Mouse (Mus musculus): ENCODE measurements around the gene Lce1a2.
"Not testable (repeated sequence)": the region's sequence is repeated elsewhere in the genome, so short reads cannot be mapped to it uniquely, and the experiment has no call there.

Gene Lce1a2

GRCm38 (mm10) chr3:92670215-92670614 is at the start of gene Lce1a2:
Gene Lce1a2, minus strand, starts transcription at chr3:92670315.
- DNase-seq (ENCODE audit: low spot score in 2 of 2) = no peak

- DNase-seq (ENCODE audit: low spot score in 2 of 2) = no peak
Observed at GRCm38 (mm10) chr3:92715122-92715521, 45.0 kb upstream of the Lce1a2 start.

- no peak for DNase-seq (ENCODE audit: low spot score in 2 of 2)
Observed at GRCm38 (mm10) chr3:92708974-92709373, 38.9 kb upstream of the Lce1a2 start, which contains the start of gene Lce1e. Gene Lce1e, minus strand, starts transcription at chr3:92709074.

GRCm38 (mm10) chr3:92694613-92695012 is 24.5 kb upstream of the Lce1a2 start:
- DNase-seq (ENCODE audit: low spot score in 2 of 2) = no peak

GRCm38 (mm10) chr3:92691688-92692087 is 21.6 kb upstream of the Lce1a2 start:
- DNase-seq (ENCODE audit: low spot score in 2 of 2) = no peak

- not testable (repeated sequence) for DNase-seq (ENCODE audit: low spot score in 2 of 2)
Observed at GRCm38 (mm10) chr3:92689154-92689553, 19.0 kb upstream of the Lce1a2 start.

- no peak for DNase-seq (ENCODE audit: low spot score in 2 of 2)
Observed at GRCm38 (mm10) chr3:92687110-92687509, 17.0 kb upstream of the Lce1a2 start, which contains the start of gene Lce1d. Gene Lce1d, minus strand, starts transcription at chr3:92687210.

GRCm38 (mm10) chr3:92678947-92679346 is 8.8 kb upstream of the Lce1a2 start, which contains the start of gene Lce1c:
Gene Lce1c, plus strand, starts transcription at chr3:92679247.
- no peak for DNase-seq (ENCODE audit: low spot score in 2 of 2)

- no peak for DNase-seq (ENCODE audit: low spot score in 2 of 2)
Observed at GRCm38 (mm10) chr3:92656826-92657225, 13.3 kb downstream of the Lce1a2 start, which contains the start of gene Lce1b. Gene Lce1b, minus strand, starts transcription at chr3:92656926.

- DNase-seq (ENCODE audit: low spot score in 2 of 2) = no peak
Observed at GRCm38 (mm10) chr3:92648207-92648606, 21.9 kb downstream of the Lce1a2 start, which contains the start of gene Lce1a1. Gene Lce1a1, minus strand, starts transcription at chr3:92648307.

- DNase-seq (ENCODE audit: low spot score in 2 of 2) = no peak
Observed at GRCm38 (mm10) chr3:92639854-92640253, 30.3 kb downstream of the Lce1a2 start.

GRCm38 (mm10) chr3:92638653-92638991 is 31.5 kb downstream of the Lce1a2 start:
- no peak for DNase-seq (ENCODE audit: low spot score in 2 of 2)

GRCm38 (mm10) chr3:92637745-92638652 is 32.1 kb downstream of the Lce1a2 start:
- DNase-seq (ENCODE audit: low spot score in 2 of 2) = no peak

GRCm38 (mm10) chr3:92621560-92621959 is 48.6 kb downstream of the Lce1a2 start, which contains the start of gene Lce6a:
Gene Lce6a, minus strand, starts transcription at chr3:92621660.
- no peak for DNase-seq (ENCODE audit: low spot score in 2 of 2)

Data from left cerebral cortex, adult 9 months (tissue).